Mouse (Mus musculus) lung, adult 18-20 months (tissue): ENCODE measurements around the gene Vnn3.

Experiments
- DNase-seq, 2 experiments: peaks; one replicate each; pipeline ENCODE4 v3.0.0; 2022; ENCODE audit warnings: mixed read lengths in 2 of 2

Vnn3 gene

GRCm38 (mm10) chr10:23894601-23895349 lies 43.5 kb downstream of the Vnn3 start, which contains the start of gene Vnn1:
TSS of gene Vnn1 (plus strand) at chr10:23894688.
- peak in 1 of 2 experiments; percentile 4 for DNase-seq

- DNase-seq = peak in 1 of 2 experiments; percentile 4
Observed at GRCm38 (mm10) chr10:23895376-23895775, 44.1 kb downstream of the Vnn3 start.

GRCm38 (mm10) chr10:23901119-23901518 lies 49.9 kb downstream of the Vnn3 start:
- DNase-seq = no peak

GRCm38 (mm10) chr10:23905661-23906060 lies 54.4 kb downstream of the Vnn3 start:
- DNase-seq = no peak
